Mouse (Mus musculus) urinary bladder, postnatal 36 days (tissue): ENCODE measurements around the gene Nrbf2.

Experiments used
- DNase-seq, 2 experiments: peaks; one replicate each; pipeline ENCODE4 v3.0.0; 2022; ENCODE audit warnings: low spot score in 2 of 2, mixed read lengths in 1 of 2

Gene Nrbf2

DNA sequence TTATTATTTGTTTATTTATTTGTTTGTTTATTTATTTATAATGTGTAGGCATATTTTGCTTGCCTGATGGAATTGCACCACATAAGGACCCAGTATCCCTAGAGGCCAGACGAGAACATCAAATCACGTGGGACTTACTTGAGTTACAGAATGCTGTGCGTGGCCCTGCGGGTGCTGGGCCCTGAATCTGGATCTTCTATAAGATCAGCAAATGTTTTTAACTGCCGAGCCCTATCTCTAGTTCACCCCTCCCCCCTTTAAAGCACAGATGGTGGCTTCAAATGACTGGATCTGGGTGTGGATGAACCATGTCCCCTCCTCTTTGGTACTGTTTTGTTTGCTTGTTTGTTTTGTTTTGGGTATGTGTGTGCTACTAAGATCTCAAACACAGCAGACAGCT, 10.2 kb upstream of the Nrbf2 start:
- DNase-seq: no peak

DNA sequence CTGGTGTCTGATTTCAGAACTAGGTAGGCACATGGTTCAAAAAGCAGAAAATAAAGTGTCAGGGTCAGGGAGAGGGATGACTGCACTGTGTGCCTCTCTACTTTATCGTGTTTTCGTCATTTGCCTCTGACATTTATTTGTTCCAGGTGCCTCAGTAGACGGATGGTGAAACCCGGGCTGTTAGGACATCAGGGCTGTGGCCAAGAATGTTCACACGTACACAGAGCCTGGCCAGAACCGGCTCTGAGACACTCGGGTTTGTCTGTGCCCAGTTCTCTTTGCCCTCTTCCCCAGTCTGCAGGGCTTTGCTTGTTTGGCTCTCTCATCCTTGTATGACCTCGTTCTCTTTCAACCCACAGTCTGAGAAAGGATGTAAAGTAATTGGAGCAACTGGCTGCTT, 6.0 kb upstream of the Nrbf2 start:
- peak; percentile 22 to 66 for DNase-seq

DNA sequence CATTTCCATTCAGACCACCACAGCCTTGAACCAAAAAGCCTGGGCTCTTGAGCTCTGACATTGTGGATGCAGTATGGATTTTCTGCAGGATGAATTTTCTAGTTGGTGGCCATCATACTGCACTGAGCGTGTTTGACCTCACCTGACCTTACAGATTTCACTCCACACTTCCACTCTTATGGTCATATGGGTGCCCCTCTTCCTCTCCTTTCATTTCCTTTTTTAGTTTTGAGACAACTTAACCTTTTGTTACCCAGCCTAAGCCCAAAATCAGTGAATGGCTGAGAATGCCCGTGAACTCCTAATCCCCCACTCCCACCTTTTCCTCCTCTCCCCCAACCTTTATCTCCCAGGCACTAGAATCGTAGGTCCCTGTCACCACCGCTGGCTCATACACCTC, 5.5 kb upstream of the Nrbf2 start:
- DNase-seq: no peak

DNA sequence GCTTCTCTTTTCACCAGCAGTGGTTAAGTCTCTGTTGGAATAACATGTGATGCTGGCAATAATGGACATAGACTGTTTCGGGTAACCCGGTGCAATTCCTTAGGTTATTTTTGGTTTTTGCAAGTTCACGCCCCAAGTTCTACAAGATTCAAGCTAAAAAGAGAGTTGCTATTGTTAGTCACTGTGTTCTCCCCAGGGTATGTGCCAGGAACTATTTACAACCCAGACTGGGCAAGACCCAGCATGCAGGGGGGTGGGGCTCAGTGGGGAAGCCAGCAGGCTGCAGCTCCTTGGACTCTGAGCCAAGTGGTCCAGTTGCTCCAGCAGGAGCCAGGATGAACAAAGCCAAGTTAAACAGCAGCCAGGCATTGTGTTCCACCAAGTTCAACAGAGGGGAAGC, 2.8 kb upstream of the Nrbf2 start:
- peak; percentile 84 to 90 for DNase-seq

DNA sequence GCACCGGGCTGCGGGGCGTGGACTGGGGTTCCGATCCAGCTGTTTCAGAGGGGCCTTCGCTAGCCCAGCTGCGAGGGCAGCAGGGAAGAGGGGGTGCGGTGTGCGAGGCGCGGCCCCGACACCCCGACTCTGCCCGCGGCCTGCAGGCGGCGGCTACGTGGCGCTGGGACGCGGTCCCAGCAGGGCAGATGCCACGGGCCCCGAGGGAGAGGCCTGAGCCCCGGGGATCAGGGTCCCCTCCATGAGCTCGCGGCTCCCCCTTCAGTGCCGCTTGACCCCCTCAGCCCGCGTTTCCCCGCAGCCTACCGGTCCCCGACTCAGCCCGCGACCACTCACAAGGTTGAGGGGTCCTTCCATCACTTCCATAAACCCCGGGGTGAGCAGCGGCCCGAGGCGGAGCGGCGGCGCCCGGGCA, 337 bp downstream of the Nrbf2 start:
- peak in 1 of 2 experiments; percentile 18 for DNase-seq

DNA sequence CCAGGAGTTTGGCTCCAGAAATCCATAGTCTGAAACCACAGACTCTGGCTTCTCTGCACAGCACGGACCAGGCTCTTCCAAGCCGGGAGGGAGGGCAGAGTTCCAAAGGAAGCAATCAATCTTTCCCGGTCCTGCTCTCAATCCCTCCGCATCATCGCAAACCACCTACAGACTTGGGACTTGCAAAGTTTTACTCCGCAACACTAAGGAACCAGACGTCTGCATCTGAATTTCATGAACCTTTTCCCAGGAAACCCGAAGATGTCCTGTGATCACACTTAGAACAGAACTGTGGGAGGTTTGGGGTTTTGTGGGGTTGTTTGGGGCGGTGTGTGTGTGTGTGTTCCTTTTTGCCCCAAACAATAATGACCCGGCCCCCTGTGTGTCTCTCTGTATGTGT, 794 bp downstream of the Nrbf2 start:
- DNase-seq: peak in 1 of 2 experiments; percentile 21

DNA sequence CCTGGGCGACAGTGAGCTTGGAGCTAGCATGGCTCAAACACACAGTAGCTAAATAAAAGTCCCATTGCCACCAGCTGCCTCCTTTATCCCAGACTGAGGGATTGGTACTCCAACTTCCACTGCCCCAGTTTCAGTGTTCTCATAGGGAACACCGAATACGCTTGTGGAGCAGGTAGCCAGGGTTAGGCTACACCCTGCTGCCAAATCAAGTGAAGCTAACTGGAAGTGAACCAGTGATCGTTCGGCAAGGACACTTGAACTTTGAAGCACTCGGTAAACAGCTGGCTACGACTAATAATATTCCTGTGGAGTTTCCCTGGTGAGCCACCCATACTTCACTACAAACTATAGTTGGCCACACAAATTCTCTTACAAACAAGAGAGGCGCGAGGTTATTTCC, 1.6 kb downstream of the Nrbf2 start:
- DNase-seq: no peak

DNA sequence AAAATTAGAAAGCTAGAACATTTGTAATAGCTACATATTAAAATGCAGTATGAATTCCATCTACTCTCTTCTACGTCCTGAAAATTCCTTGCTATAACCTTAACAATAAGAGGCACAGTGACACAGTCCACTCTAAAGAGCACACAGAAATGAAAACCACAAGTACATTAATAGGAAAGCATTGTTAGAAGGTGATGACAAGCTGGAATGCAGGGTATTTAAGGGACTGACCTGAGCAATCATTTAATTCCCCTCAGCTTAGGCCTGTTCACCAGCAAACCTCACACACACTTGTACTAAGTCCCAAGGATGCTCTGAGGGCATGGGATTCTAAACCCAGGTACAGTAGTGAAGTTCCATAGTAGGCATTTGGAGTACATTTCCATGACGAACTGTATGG, 2.6 kb downstream of the Nrbf2 start:
- DNase-seq: no peak

DNA sequence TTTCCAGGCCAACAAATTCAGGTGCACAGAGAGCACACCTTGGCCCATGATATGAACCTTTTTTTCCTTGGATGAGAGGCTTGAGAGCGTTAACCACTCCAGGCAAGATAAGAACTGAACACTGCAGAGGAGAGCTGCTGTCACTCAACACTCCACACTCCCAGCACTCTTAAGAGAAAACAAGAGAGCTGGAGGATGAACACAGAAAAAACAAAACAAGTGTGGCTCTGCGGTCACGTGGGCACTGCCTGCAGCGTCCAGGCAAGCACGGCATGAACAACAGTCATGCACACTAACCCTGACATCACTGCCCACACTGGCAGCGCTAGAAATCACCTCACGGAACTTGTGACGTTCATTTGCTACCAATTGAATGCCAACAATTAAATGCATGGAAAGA, 3.3 kb downstream of the Nrbf2 start:
- no peak for DNase-seq

DNA sequence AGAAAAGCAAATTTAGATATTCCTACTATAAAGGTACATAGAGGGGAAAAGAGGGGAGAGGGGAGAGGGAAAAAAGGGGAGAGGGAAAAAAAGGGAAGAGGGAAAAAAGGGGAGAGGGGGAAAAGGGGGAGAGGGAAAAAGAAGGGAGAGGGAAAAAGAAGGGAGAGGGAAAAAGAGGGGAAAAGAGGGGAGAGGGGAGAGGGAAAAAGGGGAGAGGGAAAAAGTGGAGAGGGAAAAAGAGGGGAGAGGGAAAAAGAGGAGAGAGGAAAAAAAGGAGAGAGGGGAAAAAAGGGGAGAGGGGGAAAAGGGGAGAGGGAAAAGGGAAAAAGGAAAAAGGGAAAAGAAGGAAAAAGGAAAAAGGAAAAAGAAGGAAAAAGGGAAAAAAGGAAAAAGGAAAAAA, 9.2 kb downstream of the Nrbf2 start:
- no peak for DNase-seq

DNA sequence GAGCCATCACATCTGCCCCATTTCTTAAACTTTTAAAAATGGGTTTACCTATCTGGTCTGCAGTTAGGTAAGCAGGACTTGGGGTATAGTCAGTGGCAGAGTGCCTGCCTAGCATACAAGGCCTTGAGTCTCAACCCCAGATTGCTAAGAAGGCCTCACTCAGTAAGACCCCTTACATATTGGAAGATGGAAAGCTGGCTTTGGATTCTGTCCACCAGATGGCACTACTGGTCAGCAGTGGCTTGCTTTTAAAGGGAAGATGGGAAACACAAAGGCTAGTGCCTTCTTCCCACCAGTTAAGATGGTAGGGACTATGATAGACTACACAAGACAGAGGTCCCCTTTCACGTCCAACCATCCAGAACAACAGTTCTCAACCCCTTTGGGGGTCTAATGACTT, 20.3 kb downstream of the Nrbf2 start:
- DNase-seq: peak; percentile 28 to 46

DNA sequence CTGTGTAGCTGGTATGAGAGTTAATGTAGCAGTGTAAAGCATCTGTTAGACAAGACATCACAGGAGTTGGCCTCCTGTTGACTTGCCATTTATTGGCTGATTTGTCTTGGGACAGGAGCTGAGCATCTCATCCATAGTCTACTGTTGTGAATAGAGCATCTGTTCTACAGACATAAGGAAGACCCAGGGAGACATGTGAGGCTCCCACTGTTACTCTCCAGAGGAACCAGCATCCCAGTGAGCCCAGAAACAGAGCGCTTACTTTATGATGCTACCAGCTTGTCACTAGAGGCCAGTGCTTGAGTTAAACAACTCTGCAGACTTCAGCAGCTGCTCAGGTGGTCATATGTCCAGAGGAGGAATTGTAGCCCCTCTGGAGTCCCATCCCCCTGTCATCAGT, 32.0 kb downstream of the Nrbf2 start:
- DNase-seq: no peak

DNA sequence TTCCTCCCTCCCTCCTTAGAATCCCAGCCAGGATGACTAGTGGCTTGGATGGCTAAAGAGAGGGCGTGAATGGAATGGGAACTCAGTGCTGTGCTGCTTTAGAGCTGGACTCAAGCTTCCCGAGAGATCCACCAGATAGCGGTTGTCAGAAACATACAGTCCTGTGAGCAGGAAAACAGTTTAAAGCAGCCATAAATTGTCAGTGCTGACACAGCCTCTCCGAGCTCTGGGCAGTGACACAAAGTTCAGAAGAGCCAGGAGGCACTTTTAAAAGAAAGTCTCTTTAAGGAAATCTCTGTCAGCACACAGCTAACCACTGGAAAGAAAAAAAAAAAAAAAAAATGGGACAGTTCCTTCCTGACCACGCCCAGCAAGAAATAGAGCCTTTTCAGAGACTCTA, 32.8 kb downstream of the Nrbf2 start:
- peak in 1 of 2 experiments; percentile 29 for DNase-seq

DNA sequence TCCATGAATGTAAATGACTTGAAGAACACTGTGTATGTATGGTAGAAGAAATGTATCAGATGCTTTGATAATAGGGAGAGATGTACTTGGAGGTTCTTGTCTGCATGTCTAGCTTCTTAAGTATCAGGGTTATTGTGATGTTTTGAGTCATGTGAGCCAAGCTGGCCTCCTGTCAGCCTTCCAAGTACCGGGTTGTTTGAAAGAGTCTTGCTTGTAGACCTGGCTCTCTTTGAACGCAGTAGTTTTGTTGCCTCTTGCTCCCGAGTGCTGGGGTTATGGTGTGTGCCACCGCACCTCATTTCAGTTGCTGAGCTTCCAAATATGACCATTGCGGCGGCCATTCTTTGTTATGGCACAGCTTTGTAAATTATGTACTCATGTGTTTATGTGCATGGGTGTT, 34.3 kb downstream of the Nrbf2 start:
- no peak for DNase-seq

DNA sequence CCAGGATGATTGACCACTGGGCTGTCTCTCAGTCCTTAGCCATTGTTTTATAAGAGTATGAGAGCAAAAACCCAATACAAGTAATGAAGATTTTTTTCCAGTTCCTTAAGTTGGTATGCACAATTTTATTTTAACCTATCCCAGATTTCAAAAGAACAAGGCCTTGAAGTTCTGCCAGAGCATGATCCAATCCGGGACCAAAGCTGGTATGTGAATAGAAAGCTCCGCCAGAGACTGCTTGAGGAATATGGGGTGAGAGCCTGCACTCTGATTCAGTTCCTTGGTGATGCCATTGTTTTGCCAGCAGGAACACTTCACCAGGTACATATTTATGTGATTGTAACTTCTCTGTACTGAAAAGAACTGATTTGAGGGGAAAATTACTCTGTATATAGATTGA, 35.6 kb downstream of the Nrbf2 start:
- DNase-seq: no peak

DNA sequence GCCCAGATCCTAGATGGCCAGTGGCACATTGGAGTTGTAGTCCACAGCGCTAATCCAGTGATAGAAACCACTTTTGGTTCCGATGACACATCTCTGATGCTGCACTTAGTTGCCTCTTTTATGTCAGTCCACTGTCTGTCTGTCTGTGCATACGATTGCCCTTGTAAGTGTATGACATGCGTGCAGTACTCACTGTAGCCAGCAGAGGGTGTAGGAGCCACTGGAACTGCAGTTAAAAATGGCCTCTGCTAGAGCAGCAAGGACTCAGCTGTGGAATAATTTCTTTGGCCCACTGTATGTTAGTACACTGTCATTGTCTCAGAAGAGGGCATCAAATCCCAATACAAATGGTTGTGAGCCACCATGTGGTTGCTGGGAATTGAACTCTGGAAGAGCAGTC, 38.0 kb downstream of the Nrbf2 start:
- DNase-seq: no peak

DNA sequence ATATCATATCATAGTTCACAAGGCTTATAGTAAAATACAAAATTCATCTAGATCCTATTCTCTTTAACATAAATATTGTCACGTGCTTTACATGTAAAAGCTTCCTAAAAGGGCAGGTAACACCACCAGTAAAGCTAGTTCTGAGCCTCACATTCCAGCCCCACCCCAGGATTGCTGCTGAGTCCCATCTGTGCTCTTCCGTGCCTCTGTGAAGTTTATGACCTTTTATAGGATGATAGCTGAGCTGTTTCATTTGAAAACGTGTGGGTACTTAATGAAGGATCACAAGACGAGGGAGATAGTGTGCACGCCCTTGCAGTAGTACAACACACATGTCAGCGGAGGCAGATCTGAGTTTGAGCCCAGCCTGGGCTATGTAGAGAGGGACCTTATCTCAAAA, 54.7 kb downstream of the Nrbf2 start:
- DNase-seq: no peak

DNA sequence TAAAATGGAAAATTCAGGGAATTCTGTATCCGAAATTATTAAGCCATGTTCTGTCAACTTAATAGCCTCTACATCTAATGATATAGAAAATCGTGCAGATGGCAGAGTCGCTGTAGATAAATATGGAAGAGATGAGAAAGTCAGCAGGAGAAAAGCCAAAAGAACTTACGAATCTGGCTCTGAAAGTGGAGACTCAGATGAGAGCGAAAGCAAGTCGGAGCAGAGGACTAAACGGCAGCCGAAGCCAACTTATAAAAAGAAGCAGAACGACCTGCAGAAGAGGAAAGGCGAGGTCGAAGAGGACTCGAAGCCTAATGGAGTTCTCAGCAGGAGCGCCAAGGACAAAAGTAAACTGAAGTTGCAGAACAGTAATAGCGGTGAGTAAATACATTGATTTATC, 58.6 kb downstream of the Nrbf2 start:
- DNase-seq: no peak

DNA sequence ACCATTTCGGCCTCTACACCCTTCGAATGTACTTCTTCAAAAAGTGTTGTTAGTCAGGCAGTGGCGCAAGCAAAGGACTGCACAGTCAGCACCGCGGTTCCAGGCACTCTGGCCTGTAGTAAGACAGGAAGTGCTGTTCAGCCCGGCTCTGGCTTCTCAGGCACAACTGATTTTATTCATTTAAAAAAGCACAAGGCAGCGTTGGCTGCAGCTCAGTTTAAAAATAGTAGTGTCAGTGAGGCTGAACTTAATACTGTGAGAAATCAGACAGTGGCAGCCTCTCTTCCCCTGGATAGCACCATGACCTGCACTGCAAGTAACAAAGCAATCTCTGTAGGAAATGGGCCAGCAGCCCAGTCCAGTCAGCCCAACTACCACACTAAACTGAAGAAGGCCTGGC, 59.0 kb downstream of the Nrbf2 start:
- DNase-seq: peak in 1 of 2 experiments; percentile 31

DNA sequence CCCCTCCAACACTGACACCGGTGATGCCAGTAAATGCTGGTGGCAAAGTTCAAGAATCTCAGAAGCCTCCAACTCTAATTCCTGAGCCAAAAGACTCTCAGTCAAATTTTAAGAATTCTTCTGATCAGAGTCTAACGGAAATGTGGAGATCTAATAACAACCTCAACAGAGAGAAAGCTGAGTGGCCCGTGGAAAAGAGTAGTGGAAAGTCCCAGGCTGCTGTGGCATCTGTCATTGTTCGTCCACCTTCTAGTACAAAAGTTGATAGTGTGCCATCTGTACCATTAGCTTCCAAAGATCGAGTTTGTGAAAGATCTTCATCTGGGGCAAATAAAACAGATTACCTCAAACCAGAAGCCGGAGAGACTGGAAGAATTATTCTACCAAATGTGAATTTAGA, 59.6 kb downstream of the Nrbf2 start:
- DNase-seq: no peak

DNA sequence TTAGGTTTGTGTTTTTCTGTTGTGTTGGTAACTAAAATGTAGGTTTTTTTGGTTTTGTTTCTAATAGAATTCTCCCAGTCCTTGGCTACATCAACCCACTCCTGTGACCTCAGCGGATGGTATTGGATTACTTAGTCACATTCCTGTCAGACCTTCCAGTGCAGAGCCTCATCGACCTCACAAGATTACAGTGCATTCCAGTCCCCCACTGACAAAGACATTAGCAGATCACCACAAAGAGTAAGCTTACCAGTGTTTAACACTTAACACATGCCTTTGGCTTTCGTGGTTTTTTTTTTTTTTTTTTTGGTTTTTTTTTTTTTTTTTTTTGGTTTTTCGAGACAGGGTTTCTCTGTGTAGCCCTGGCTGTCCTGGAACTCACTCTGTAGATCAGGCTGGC, 61.2 kb downstream of the Nrbf2 start:
- no peak for DNase-seq

DNA sequence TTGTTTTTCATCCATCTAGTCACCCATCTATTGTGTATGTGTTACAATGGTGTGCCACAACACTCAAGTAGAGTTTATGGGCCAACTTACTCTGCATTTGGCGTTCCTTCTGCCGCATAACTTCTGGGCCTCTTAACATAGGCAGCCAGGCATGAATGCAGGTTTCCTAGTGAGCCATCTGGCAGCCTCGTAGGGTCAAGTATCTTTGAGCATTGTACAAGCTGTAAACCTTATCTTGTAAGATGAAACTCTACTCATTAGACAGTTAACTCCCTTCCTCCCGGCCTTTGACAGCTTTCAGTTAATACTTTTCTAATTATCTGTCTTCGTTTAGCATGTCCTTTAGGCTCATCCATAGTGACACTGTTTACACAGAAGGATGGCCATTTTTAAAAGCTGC, 63.8 kb downstream of the Nrbf2 start:
- no peak for DNase-seq

DNA sequence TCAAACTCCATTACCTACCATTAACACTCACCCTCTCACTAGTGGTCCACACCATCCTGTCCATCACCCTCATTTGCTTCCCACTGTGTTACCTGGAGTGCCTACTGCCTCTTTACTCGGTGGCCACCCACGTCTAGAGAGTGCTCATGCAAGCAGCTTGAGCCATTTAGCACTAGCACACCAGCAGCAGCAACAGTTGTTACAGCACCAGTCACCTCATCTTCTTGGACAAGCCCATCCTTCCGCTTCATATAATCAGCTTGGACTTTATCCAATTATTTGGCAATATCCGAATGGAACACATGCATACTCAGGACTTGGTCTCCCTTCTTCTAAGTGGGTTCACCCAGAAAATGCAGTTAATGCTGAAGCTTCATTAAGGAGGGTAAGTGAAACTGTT, 64.9 kb downstream of the Nrbf2 start:
- DNase-seq: no peak

DNA sequence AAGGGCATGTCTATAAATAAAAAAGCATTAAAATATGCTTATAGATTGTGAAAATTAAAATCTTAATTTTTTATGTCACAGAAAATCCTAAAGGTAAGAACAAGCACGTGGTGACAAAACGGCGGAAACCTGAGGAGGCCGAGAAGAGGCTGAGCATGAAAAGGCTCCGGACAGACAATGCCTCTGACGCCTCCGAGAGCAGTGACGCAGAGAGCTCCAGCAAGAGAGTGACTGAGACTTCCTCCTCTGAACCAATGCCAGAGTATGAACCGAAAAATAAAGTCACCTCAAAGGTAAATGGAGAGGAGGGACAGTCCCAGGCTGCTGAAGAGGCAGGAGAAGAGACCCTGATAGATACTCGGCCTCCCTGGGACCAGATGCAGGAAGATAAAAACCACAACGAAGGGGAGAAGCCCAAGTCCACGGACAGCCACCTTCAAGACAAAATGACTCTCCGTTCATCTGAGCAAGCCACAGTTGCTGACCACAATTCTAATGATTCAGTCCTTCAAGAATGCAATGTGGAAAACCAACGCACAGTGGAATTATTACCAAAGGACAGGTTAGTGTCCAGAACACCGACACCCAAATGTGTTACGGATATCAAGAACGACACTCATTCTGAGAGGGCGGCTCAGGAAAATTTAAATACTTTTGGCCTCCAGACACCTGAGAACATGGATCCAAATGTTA, 66.1 kb downstream of the Nrbf2 start:
- no peak for DNase-seq
